26 mouse cellular contexts compared by ENCODE assay signal in the genomic region with DNA sequence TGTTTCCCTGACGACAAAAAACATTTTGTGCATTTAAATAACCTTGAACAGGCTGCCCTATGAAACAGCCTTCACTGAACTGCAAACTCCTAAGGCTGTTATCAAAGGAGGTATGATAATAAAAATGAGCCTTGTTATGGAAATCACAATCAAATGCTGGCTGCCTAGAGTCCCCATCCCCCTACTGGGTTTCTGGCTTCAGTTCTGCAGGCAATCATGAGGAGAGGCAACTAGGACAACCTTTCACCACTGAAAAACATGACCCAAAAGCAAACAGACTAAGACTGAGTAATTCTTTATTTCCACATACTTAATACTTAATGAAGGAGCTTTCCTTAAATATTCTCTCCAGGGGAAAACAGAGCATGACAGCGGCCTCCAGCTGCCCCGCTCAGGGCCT. TPM values are rescaled to one million over a fixed set of nuclear protein-coding genes. Genes with fewer than 3 reads are reported as not detected.
DNase-seq lines count a peak whose midpoint lies in the region; ATAC-seq and TF ChIP-seq lines count a peak whose summit lies in the region.
"Had no signal": no experiment of that assay in that cellular context is flagged by ENCODE, and none has a peak within 500 bp of the region (broad histone marks: within the 10 kb centered on the region; RNA-seq: fewer than 3 reads in every experiment).

No protein-coding gene starts in this region.

- H3K27ac ChIP-seq in liver, adult 2 months (replicated peaks; ENCODE audit: insufficient read depth, low read depth, low read length), result peak overlapping the region; percentile 36; the same call in 1 of the 2 replicates
- no peak overlapping the region for H3K27ac ChIP-seq in liver, embryonic 12.5 days
- H3K27ac ChIP-seq: embryonic facial prominence, embryonic 10.5 days; embryonic facial prominence, embryonic 13.5 days; forebrain, embryonic 12.5 days; forebrain, embryonic 15.5 days; heart, embryonic 10.5 days; heart, embryonic 13.5 days; hindbrain, embryonic 14.5 days; hindbrain, postnatal 0 days had no signal

- TF ChIP-seq CTCF in liver, adult 2 months (IDR thresholded peaks at IDR 0.05; ENCODE audit: low read depth, low read length), result no peak

- no peak overlapping the region for H3K9ac ChIP-seq in liver, adult 2 months (ENCODE audit: low read depth, low read length)
- no peak overlapping the region for H3K9ac ChIP-seq in liver, embryonic 12.5 days
- H3K9ac ChIP-seq: embryonic facial prominence, embryonic 13.5 days; forebrain, embryonic 12.5 days; forebrain, embryonic 15.5 days; heart, embryonic 13.5 days; hindbrain, embryonic 14.5 days had no signal

- H3K36me3 ChIP-seq in liver, adult 2 months (ENCODE audit: control insufficient read depth, insufficient read depth, low read length), result peaks cover 18% of the 10 kb centered on the region
- peaks cover 35% of the 10 kb centered on the region for H3K36me3 ChIP-seq in liver, embryonic 12.5 days

- no peak for ATAC-seq in liver, embryonic 12.5 days
- ATAC-seq: forebrain, embryonic 15.5 days; hindbrain, postnatal 0 days; inflammation-experienced regulatory T-cells, adult 6 months; Patski had no signal

- no peak for TF ChIP-seq POLR2A in liver, adult 2 months (IDR thresholded peaks at IDR 0.05; ENCODE audit: extremely low read depth, insufficient read depth, low read length)

- no peaks in the 10 kb centered on the region for H3K9me3 ChIP-seq in liver, embryonic 12.5 days (replicated peaks)
- H3K9me3 ChIP-seq: embryonic facial prominence, embryonic 10.5 days; embryonic facial prominence, embryonic 13.5 days; forebrain, embryonic 12.5 days; forebrain, embryonic 15.5 days; heart, embryonic 10.5 days; heart, embryonic 13.5 days had no signal

- no peak overlapping the region for H3K4me2 ChIP-seq in liver, embryonic 12.5 days
- H3K4me2 ChIP-seq: embryonic facial prominence, embryonic 13.5 days; forebrain, embryonic 12.5 days; forebrain, embryonic 15.5 days; heart, embryonic 13.5 days; hindbrain, embryonic 14.5 days had no signal

- 53% methylated on average over 3 of the region's 3 CpGs for WGBS in liver, adult 2 months
- 80% methylated on average over 3 of the region's 3 CpGs for WGBS in liver, embryonic 12.5 days (ENCODE audit: insufficient replicate concordance)

- H3K27me3 ChIP-seq in liver, adult 2 months (ENCODE audit: control insufficient read depth, insufficient read depth, low read length), result no peaks in the 10 kb centered on the region
- H3K27me3 ChIP-seq in liver, embryonic 12.5 days (replicated peaks), result no peaks in the 10 kb centered on the region
- H3K27me3 ChIP-seq: embryonic facial prominence, embryonic 13.5 days; forebrain, embryonic 12.5 days; forebrain, embryonic 15.5 days; heart, embryonic 13.5 days; Patski had no signal

- peaks cover 4% of the 10 kb centered on the region for H3K4me1 ChIP-seq in liver, adult 2 months (ENCODE audit: control insufficient read depth, insufficient read depth, low read length)
- H3K4me1 ChIP-seq in liver, embryonic 12.5 days, result peaks cover 9% of the 10 kb centered on the region

- peak; percentile 54 for DNase-seq in adrenal gland, postnatal 10 days
- DNase-seq in adrenal gland, postnatal 4 days (ENCODE audit: low spot score in 2 of 2), result no peak
- DNase-seq in liver, adult 2 months (ENCODE audit: extremely low read depth, low read depth, low spot score), result peak; percentile 74
- DNase-seq in testis, postnatal 10 days (ENCODE audit: low spot score), result peak; percentile 37
- DNase-seq in testis, postnatal 14 days (ENCODE audit: low spot score), result no peak
- DNase-seq in embryo, embryonic 9.5 days (ENCODE audit: extremely low spot score), result no peak
- DNase-seq: adrenal gland, adult 8-10 months; cerebellum, adult 2 months; cerebellum, adult 9-11 months; cerebellum, postnatal 25 days; gastrocnemius, postnatal 25 days; heart, adult 18-20 months; heart, postnatal 14 days; heart, postnatal 4 days had no signal

- H3K4me3 ChIP-seq in liver, adult 2 months (ENCODE audit: insufficient read depth, low read depth, low read length), result no peak overlapping the region
- H3K4me3 ChIP-seq in liver, embryonic 12.5 days, result no peak overlapping the region
- H3K4me3 ChIP-seq: embryonic facial prominence, embryonic 10.5 days; embryonic facial prominence, embryonic 13.5 days; erythroblast, embryonic 14.5 days; forebrain, embryonic 12.5 days; forebrain, embryonic 15.5 days; heart, embryonic 10.5 days; heart, embryonic 13.5 days had no signal

- peaks cover 3% of the 10 kb centered on the region; the same call in 1 of the 2 replicates for H3K79me2 ChIP-seq in liver, adult 2 months (ENCODE audit: control insufficient read depth, insufficient read depth, low read length)

RNA-seq across cellular contexts. Expression of a gene that starts 5.6 kb away (rescaled TPM):
- total RNA-seq in adrenal gland, postnatal 10 days (2021), result 100 to 1,000 TPM; 371 to 393 TPM
- 100 to 1,000 TPM; 170 to 195 TPM for total RNA-seq in adrenal gland, postnatal 4 days (2021)
- 135 and 170 TPM in 2 replicates for total RNA-seq in liver, adult 2 months (2014; rRNA removed)
- 41.1 and 84.0 TPM in 2 replicates for polyA plus RNA-seq in liver, adult 2 months (2012; rRNA removed)
- polyA plus RNA-seq in liver, embryonic 12.5 days (2016; fragmentation: Nextera tagmentation; extraction: Ambion mirVana), result 224 and 227 TPM in 2 replicates

RNA-seq across cellular contexts. Expression of a gene that starts 28.3 kb away (rescaled TPM):
- 100 to 1,000 TPM; 170 to 248 TPM for total RNA-seq in adrenal gland, postnatal 10 days (2021)
- total RNA-seq in adrenal gland, postnatal 4 days (2021), result 100 to 1,000 TPM; 176 to 202 TPM
- 66.4 and 70.7 TPM in 2 replicates for total RNA-seq in liver, adult 2 months (2014; rRNA removed)
- 14.0 and 16.6 TPM in 2 replicates for polyA plus RNA-seq in liver, adult 2 months (2012; rRNA removed)
- 15.1 and 17.5 TPM in 2 replicates for polyA plus RNA-seq in liver, embryonic 12.5 days (2016; fragmentation: Nextera tagmentation; extraction: Ambion mirVana)

RNA-seq across cellular contexts. Expression of a gene that starts 37.7 kb away (rescaled TPM):
- total RNA-seq in adrenal gland, postnatal 10 days (2021), result 10 to 100 TPM; 42.3 to 50.1 TPM
- total RNA-seq in adrenal gland, postnatal 4 days (2021), result 10 to 100 TPM; 47.0 to 53.5 TPM
- 12.2 and 14.4 TPM in 2 replicates for total RNA-seq in liver, adult 2 months (2014; rRNA removed)
- 13.0 TPM in 2 replicates for polyA plus RNA-seq in liver, adult 2 months (2012; rRNA removed)
- 37.2 and 41.5 TPM in 2 replicates for polyA plus RNA-seq in liver, embryonic 12.5 days (2016; fragmentation: Nextera tagmentation; extraction: Ambion mirVana)

Comparison
In these comparisons a context has a peak if more than half of its experiments do, and no peak if none do; other contexts are left out.
1. DNase-seq: peak in adrenal gland, postnatal 10 days (single experiment), liver, adult 2 months (single experiment) and testis, postnatal 10 days (single experiment); none in adrenal gland, postnatal 4 days (0 of 2), testis, postnatal 14 days (single experiment) and embryo, embryonic 9.5 days (single experiment).